Mouse (Mus musculus) Patski (cell line): ENCODE results near the gene C530008M17Rik. TPM values are rescaled to one million over a fixed set of nuclear protein-coding genes. Genes with fewer than 3 reads are reported as not detected.

Experiments
- ATAC-seq: fragments of 100-300 bp; one replicate; pipeline ENCODE4 v1.8.0; 2021
- CTCF ChIA-PET: fragments of 350-600 bp; sonication (Branson Sonifier 250); formaldehyde crosslinking; loops from one replicate; lab custom pipeline; 2022; ENCODE audit warnings: inconsistent platforms; lab: Charles Lee
- POLR2A ChIA-PET: fragments of 350-600 bp; sonication (Branson Sonifier 250); formaldehyde crosslinking; loops from one replicate; lab custom pipeline; 2022; ENCODE audit warnings: antibody characterized with exemption, inconsistent platforms; lab: Charles Lee
- DNase-seq: peaks from one replicate; pipeline ENCODE4 v3.0.0-alpha.2; 2011; ENCODE audit warnings: low read depth, low spot score
- H3K27me3 ChIP-seq: fragments of 371-371 bp; one replicate; pipeline ENCODE4 v1.5.1; 2021
- CTCF ChIP-seq: fragments of 100-300 bp; IDR thresholded peaks from one replicate; pipeline ENCODE4 v1.5.1; 2021
- in situ Hi-C: fragments of 300-500 bp; cut with MboI; formaldehyde crosslinking; loops from 3 replicates; pipeline ENCODE4 v1.11.1; 2018; ENCODE audit warnings: low pct_unique_long_range_greater_than_20kb, mixed read lengths
- polyA plus RNA-seq: library from polyadenylated mRNA; unstranded; gene quantifications from one replicate; pipeline ENCODE4 v1.2.3, GENCODE M21; 2021

The C530008M17Rik gene
- polyA plus RNA-seq, 1 experiment from 2014 or later, result 1.7 TPM

- TF ChIP-seq CTCF, result no peak
- ATAC-seq, result no peak
- no peak for DNase-seq
- in situ Hi-C loops, result no loop called here
- no peaks in the 10 kb centered on the region for H3K27me3 ChIP-seq
- ChIA-PET CTCF (no interaction called here), POLR2A (interaction anchor here (0.6 kb wide), 1 partner anchor 31 kb away, joined by 3 read pairs; no protein-coding TSS in a partner anchor)
These were observed 27.1 kb downstream of the C530008M17Rik start for GRCm38 (mm10) chr5:76683455-76683854.

GRCm38 (mm10) chr5:76684658-76685605 lies 28.6 kb downstream of the C530008M17Rik start:
- ChIA-PET CTCF (interaction anchor here (1.5 kb wide), 1 partner anchor 11 kb away, joined by 5 read pairs; no protein-coding TSS in a partner anchor), POLR2A (no interaction called here)
- DNase-seq (no peak), ATAC-seq (no peak)
- in situ Hi-C loops, result no loop called here
- H3K27me3 ChIP-seq, result no peaks in the 10 kb centered on the region
- TF ChIP-seq CTCF, result no peak

GRCm38 (mm10) chr5:76687961-76688600 lies 31.8 kb downstream of the C530008M17Rik start:
- no peak for DNase-seq
- no peak for TF ChIP-seq CTCF
- CTCF ChIA-PET, result no interaction called here
- no peaks in the 10 kb centered on the region for H3K27me3 ChIP-seq
- POLR2A ChIA-PET, result no interaction called here
- in situ Hi-C loops, result no loop called here
- no peak for ATAC-seq

DNA sequence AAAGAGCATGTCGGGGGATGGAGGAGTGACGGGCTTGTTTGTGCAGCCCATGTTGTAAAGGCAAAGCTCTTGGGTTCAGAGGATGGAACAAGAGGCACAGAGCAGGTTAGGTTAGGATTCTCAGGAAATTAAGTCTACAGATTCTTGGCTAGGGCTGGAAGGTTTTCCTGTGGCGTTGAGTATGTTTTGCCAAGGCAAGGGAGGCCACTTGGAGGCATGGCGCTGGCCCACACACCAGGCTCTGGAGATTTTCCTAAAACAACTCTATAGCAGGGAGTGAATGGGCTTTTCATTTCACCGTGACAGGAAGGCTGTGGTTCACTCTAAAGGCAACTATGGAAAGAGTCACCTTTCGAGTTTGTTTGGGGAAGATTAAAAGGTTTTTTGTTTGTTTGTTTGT lies 32.3 kb downstream of the C530008M17Rik start:
- in situ Hi-C loops, result no loop called here
- no peaks in the 10 kb centered on the region for H3K27me3 ChIP-seq
- CTCF ChIA-PET, result no interaction called here
- POLR2A ChIA-PET, result no interaction called here
- ATAC-seq (no peak), DNase-seq (no peak)
- no peak for TF ChIP-seq CTCF

DNA sequence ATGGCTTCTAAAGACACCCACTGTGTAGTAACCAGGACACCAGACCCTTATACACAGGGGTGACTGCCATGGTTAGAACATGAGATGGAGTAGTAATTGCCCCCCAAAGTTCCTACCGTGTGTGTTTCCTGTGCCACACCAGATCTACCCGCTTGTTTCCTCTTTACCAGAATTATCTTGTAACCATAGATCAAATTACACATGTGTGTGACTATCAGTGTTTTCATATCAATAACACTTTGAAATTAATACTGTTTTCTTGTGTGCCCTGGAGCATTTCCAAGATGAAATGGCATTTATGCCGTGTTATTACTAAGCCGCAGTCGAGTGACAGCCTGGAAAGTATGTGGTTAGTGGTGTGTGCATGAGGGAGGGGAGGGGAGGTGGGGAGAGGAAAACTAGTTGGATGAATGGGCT lies 33.9 kb downstream of the C530008M17Rik start:
- CTCF ChIA-PET, result no interaction called here
- H3K27me3 ChIP-seq, result no peaks in the 10 kb centered on the region
- ATAC-seq (no peak), DNase-seq (no peak)
- in situ Hi-C loops, result no loop called here
- POLR2A ChIA-PET, result no interaction called here
- TF ChIP-seq CTCF, result no peak

DNA sequence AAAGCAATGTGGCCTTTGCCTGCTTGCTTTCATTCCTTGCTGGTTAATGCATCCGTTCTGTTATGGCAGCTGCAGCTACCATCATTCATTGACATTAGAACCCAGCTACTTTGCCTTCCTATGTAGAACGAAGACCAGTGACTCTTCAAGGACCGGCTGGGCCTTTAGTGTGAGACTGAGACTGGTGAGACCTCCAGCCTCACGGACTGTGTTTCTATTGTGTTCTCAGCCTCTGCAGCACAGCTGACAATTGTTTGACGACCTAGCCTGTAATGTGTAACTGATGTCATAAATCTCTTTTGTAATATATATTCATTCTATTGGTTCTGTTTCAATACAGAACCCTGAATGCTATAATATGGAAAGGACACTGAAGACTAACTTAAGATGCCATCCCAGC lies 34.9 kb downstream of the C530008M17Rik start:
- ATAC-seq (no peak), DNase-seq (no peak)
- ChIA-PET CTCF (no interaction called here), POLR2A (interaction anchor here (1.4 kb wide), 1 partner anchor 84 kb away, joined by 3 read pairs; no protein-coding TSS in a partner anchor)
- in situ Hi-C loops, result no loop called here
- TF ChIP-seq CTCF, result no peak
- H3K27me3 ChIP-seq, result no peaks in the 10 kb centered on the region

DNA sequence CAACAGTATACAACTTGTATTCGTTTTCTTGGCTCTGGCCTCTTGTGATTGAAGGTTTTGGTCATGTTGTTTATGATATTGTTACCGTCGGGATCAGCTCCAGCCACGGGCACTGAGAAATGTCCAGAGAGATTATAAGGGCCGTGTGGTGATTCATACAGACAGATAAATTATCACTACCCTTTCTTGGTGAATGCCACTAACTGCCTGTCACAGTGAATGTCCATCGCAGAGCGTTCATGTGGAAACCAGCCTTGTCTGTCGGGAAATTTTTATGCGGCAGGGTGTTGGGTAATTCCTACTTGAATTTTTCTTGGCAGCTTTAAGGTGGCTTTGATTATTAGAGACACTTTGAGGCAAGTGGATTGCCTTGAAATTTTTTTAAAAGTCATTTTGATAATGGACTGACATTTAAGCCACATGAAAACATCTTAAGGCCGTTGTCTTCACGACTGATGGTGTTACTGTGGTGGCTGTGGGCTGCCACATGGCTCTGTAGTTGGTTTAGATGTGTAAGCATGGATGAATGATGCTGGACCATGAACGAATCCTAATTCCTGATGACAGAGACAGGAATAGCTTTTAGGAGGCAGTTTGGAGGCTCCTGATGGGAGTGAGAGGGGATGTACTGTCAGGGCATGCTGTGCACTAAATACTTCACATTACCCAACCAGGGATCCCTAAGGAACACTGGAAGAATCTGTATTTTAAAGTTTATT lies 35.6 kb downstream of the C530008M17Rik start:
- no peak for TF ChIP-seq CTCF
- no peaks in the 10 kb centered on the region for H3K27me3 ChIP-seq
- ChIA-PET CTCF (no interaction called here), POLR2A (interaction anchor here (1.4 kb wide), 1 partner anchor 83 kb away, joined by 3 read pairs; no protein-coding TSS in a partner anchor)
- DNase-seq (peak; percentile 41), ATAC-seq (peak; percentile 25)
- in situ Hi-C loops, result no loop called here

- DNase-seq, result no peak
- no peaks in the 10 kb centered on the region for H3K27me3 ChIP-seq
- CTCF ChIA-PET, result no interaction called here
- in situ Hi-C loops, result no loop called here
- ATAC-seq, result no peak
- TF ChIP-seq CTCF, result no peak
- POLR2A ChIA-PET, result no interaction called here
These were observed 41.2 kb downstream of the C530008M17Rik start for GRCm38 (mm10) chr5:76697536-76697935.

GRCm38 (mm10) chr5:76698187-76698586 lies 41.9 kb downstream of the C530008M17Rik start:
- no peak for TF ChIP-seq CTCF
- CTCF ChIA-PET, result no interaction called here
- DNase-seq (no peak), ATAC-seq (no peak)
- POLR2A ChIA-PET, result no interaction called here
- in situ Hi-C loops, result no loop called here
- H3K27me3 ChIP-seq, result no peaks in the 10 kb centered on the region

DNA sequence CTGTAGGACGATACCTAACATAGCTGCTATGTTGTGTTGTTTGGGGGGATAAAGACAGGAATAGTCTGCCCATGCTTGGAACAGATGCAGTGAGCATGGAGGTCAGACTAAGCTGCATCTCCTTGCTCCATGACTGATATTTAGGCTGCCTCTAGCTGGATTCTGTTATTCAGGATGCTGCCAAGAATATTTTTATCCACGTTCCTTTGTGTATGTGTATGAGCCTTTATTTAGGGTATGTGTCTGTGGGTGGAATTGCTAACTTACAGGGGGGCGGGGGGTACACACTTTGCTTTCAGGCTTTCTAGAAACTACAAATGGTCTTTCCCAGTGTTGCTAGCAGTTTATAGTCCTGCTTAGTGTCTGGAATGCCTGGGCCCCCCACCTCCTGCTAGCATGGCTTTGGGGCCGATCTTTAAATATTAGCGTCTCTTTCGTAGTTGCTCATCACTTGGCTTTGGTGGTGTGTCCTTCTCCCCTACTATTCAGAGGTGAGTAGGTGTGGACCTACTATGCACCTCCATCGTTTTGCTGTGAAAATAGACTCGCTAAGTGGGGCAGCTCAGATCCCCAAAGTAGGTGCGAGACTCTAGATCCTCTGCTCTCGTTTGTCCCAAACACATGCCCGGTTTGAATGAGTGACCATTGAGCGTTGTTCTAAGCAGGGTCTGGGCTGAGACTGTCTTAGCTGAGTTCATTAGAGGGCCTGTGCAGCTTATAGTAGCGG lies 45.0 kb downstream of the C530008M17Rik start:
- in situ Hi-C loops, result no loop called here
- ATAC-seq, result no peak
- TF ChIP-seq CTCF, result no peak
- H3K27me3 ChIP-seq, result no peaks in the 10 kb centered on the region
- ChIA-PET CTCF (no interaction called here), POLR2A (no interaction called here)
- DNase-seq, result no peak
